Mouse (Mus musculus): Measurements from ENCODE around the gene 4930539E08Rik.

4930539E08Rik gene

GRCm38 (mm10) chr17:28895217-28895875 lies 19.8 kb downstream of the 4930539E08Rik start:
- no peak for DNase-seq (ENCODE audit: low read depth)

- no peak for DNase-seq (ENCODE audit: low read depth)
These were observed 20.9 kb downstream of the 4930539E08Rik start for GRCm38 (mm10) chr17:28894050-28894767.

GRCm38 (mm10) chr17:28886266-28886665 lies 28.9 kb downstream of the 4930539E08Rik start:
- DNase-seq (ENCODE audit: low read depth) = no peak

DNA sequence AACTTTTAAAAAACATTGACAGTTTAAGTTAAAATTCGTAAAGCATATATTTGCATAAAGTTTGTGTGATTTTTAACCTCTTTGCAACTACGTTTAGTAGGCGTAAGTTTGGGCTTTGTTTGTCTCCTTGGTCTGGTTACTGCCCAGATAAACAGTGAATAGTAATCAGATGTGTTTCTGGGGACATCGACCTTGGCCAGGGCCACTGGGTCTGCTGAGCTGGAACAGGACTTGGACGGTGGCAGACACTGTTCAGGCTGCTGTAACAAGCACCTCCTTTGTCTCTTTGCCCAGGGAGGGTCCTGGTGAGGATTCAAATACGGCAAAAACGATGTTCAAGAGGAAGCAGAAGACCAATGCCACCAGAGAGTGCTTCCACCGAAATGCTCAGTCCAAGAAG lies 29.9 kb downstream of the 4930539E08Rik start:
- DNase-seq (ENCODE audit: low read depth) = no peak

- DNase-seq (ENCODE audit: low read depth) = no peak
These were observed 31.1 kb downstream of the 4930539E08Rik start for GRCm38 (mm10) chr17:28883941-28884516.

GRCm38 (mm10) chr17:28882810-28883209 lies 32.3 kb downstream of the 4930539E08Rik start:
- DNase-seq (ENCODE audit: low read depth) = peak; percentile 53

DNA sequence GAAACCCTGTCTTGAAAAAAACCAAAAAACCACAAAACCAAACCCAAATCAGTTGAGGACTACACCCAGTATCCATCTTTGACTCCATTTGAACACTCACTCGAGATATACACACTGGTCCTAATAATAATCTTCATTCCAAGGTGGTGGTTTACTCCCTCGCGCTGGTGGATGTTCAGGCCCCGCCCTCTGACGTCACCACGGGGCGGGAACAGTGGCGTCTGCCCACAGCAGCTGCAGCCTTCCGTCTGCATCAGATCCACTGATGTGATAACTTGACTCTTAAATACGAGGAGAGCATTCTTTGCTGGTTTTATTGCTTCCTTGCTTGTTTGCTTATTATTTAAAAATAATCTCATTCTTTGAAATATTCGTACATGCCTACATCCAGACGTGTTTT lies 32.8 kb downstream of the 4930539E08Rik start:
- peak; percentile 78 for DNase-seq (ENCODE audit: low read depth)

- peak; percentile 91 for DNase-seq (ENCODE audit: low read depth)
These were observed 35.2 kb downstream of the 4930539E08Rik start for GRCm38 (mm10) chr17:28879931-28880391.

- peak; percentile 14 for DNase-seq (ENCODE audit: low read depth)
These were observed 38.3 kb downstream of the 4930539E08Rik start for GRCm38 (mm10) chr17:28876821-28877220.

DNA sequence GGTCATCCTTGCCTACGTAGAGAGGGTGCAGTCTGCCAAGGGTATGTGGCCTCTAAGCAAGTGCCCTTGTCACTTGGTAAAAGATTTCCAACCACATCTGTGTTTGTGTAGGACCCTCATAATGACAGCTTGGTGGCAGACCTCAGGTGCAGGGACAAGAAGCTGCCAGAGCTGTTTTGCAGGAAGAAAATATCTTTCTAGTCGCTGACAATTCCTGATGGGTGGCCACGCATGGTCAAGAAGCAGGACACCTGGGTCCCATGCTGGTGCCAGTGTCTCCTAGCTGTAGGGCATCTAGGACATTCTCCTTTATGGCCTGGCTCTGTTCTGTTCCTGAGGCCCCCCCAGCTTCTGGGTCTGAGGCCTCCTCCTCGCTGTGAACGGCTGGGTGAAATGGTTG lies 38.8 kb downstream of the 4930539E08Rik start:
- no peak for DNase-seq (ENCODE audit: low read depth)

DNA sequence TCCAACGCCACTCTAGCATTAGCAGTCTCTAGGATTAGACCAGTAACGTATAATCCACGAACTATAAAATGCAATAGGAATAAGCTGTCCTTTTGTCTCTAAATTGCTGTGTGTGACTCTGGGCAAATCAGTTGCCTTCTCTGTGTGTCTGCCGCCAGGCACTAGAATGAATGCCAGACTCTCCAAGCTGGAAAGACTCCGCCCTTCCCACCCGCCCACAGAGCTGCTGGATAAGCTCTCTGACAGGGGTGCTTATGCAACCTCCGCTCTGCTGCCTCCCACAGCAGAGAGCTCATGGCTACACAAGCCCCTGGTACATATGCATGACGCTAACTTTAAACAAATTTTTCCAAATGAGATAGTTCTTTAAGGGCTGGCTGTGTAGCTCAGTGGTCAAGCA lies 39.8 kb downstream of the 4930539E08Rik start:
- DNase-seq (ENCODE audit: low read depth) = peak; percentile 95

DNA sequence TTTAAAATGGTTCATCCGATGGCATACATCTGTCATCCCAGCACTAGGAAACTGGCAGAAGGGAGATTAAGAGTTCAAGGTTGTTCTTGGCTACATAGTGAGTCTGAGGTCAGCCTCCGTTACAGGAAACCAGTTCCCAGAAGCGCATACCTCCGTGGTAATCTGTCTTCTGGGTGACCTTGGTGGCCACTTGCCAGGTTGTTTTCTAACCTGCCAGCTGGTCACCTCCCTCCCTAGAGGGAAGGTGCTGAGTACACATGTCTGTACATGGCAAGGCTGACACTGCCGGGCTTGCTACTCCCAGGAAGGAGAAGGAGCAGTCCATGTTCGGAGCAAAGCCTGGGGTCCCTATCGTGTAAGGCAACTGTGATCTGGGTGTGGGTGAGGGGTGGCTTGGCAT lies 40.3 kb downstream of the 4930539E08Rik start:
- peak; percentile 26 for DNase-seq (ENCODE audit: low read depth)

DNA sequence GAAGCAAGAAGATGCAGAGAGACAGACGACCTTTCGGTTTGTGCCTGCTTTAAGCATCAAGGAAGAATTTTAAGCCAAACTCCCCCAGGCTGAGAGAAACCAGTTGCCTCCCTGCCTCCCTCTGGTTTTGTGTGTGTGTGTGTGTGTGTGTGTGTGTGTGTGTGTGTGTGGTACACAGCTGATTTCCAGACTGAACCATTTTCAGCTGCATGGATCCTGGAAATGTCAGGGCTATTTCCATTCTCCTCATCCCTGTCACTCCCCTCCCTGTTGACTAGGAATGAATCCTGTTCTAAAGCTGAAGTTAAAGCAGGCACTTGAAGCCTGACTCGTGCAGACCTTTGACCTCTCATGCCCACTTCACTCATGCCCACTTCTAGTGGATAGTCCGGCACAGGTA lies 40.9 kb downstream of the 4930539E08Rik start:
- DNase-seq (ENCODE audit: low read depth) = no peak

GRCm38 (mm10) chr17:28872322-28872721 lies 42.8 kb downstream of the 4930539E08Rik start:
- DNase-seq (ENCODE audit: low read depth) = no peak

DNA sequence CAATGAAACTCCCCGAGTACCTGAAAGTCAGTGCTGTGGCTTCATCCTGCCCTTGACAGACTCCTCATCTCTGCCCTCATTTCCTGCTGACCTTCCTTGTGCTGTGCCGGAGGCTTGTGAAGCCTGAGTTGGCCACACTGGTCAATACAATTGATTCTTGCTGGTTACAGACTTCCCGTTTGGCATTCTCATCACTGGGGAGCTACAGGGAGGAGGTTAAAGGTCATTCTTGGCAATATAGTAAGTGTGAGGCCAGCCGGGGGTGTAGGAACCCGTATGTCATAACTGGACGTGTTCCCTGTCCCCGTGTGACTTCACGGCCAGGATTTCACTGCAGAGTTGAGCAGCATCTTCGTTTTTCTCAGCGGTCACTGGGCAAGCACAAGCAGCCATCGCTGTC lies 43.3 kb downstream of the 4930539E08Rik start:
- no peak for DNase-seq (ENCODE audit: low read depth)

DNA sequence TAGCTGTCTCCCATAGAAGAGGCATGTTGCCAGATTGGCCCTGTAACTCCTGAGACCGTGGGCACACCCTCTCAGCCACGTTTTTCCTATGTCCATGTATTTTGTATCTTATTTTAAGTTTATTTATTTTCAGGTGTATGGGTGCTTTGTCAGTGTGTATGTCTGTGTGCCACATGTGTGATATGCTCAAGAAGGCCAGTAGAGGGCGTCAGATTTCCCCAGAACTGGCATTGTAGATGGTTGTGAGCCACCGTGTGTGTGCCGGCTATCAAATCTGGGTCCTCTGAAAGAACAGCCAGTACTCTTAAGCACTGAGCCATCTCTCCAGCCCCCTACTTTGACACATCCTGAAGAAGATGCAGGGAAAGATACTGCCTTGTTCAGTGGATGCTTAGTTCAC lies 44.7 kb downstream of the 4930539E08Rik start:
- DNase-seq (ENCODE audit: low read depth) = no peak

- DNase-seq (ENCODE audit: low read depth) = no peak
These were observed 45.6 kb downstream of the 4930539E08Rik start for GRCm38 (mm10) chr17:28869412-28870110.

GRCm38 (mm10) chr17:28867381-28867780 lies 47.7 kb downstream of the 4930539E08Rik start:
- DNase-seq (ENCODE audit: low read depth) = no peak

GRCm38 (mm10) chr17:28866921-28867320 lies 48.2 kb downstream of the 4930539E08Rik start:
- DNase-seq (ENCODE audit: low read depth) = no peak

GRCm38 (mm10) chr17:28864464-28864863 lies 50.7 kb downstream of the 4930539E08Rik start:
- DNase-seq (ENCODE audit: low read depth) = no peak

DNA sequence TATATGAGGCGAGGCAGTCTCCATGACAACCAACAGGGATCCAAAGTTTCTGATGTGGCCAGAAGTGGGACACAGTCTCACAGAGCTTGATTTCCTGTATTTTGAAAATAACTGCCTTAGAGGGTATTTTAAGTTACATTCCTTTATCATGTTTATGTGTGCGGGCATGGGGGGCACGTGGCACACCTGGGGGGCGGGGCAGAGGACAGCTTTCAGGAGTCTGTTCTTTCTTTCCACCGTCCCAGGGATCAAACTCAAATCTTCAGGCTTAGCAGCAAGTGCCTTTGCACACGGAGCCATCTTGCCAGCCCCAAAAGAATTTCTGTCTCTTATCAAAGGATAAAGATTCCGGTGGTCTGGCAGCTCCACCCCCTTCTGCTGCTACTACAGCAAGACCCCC lies 51.2 kb downstream of the 4930539E08Rik start:
- no peak for DNase-seq (ENCODE audit: low read depth)

- no peak for DNase-seq (ENCODE audit: low read depth)
These were observed 56.9 kb downstream of the 4930539E08Rik start, which contains the start of gene Pnpla1 for GRCm38 (mm10) chr17:28858205-28858604. Pnpla1 (plus strand) TSS chr17:28858411.
